8 mouse cellular contexts compared by ENCODE assay signal in the genomic region with DNA sequence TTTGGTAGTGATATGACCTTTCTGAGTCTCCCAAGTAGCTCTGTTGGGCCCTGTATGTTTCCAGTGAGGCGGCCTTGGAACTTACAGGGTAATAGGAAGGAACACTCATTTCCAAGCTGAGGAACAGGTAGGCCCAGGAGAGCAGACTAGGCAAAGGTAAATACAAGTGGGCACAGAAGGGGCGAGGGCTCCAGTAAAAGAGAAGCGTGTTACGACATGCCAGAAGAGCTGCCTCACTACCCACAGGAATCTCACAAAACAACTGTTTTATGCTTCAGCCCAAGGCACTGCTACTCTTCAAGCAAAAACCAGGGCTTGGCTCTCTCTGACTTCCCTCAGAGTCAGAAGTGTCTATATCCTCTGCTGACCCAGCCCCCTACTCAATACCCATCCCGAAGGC. TPM values are rescaled to one million over a fixed set of nuclear protein-coding genes. Genes with fewer than 3 reads are reported as not detected.
DNase-seq lines count a peak whose midpoint lies in the region; ATAC-seq lines count a peak whose summit lies in the region.

No protein-coding gene starts in this region.

- WGBS in heart, embryonic 11.5 days (ENCODE audit: insufficient replicate concordance), result 90% methylated on average over 5 of the region's 5 CpGs
- 74% methylated on average over 5 of the region's 5 CpGs for WGBS in embryonic facial prominence, embryonic 14.5 days
- 52% methylated on average over 5 of the region's 5 CpGs for WGBS in macrophage (ENCODE audit: missing documents)

- no peak overlapping the region for H3K4me3 ChIP-seq in heart, embryonic 11.5 days (ENCODE audit: low read depth, low read length)
- peak overlapping the region; percentile 90 for H3K4me3 ChIP-seq in megakaryocyte, embryonic 14.5 days (replicated peaks)
- H3K4me3 ChIP-seq in embryonic facial prominence, embryonic 14.5 days (ENCODE audit: low read depth, low read length), result no peak overlapping the region
- no peak overlapping the region for H3K4me3 ChIP-seq in macrophage (ENCODE audit: inconsistent target)

- H3K36me3 ChIP-seq in heart, embryonic 11.5 days (ENCODE audit: control insufficient read depth, insufficient read depth, low read length), result no peaks in the 10 kb centered on the region
- H3K36me3 ChIP-seq in megakaryocyte, embryonic 14.5 days (replicated peaks; ENCODE audit: low read length), result peaks cover 92% of the 10 kb centered on the region
- peaks cover 5% of the 10 kb centered on the region; the same call in 1 of the 2 replicates for H3K36me3 ChIP-seq in embryonic facial prominence, embryonic 14.5 days (ENCODE audit: control insufficient read depth, insufficient read depth, low read length)
- no peaks in the 10 kb centered on the region for H3K36me3 ChIP-seq in macrophage (ENCODE audit: inconsistent target)

- peaks cover 27% of the 10 kb centered on the region for H3K4me1 ChIP-seq in heart, embryonic 11.5 days (ENCODE audit: control insufficient read depth, insufficient read depth, low read length)
- H3K4me1 ChIP-seq in megakaryocyte, embryonic 14.5 days, result peaks cover 100% of the 10 kb centered on the region
- H3K4me1 ChIP-seq in embryonic facial prominence, embryonic 14.5 days (ENCODE audit: control insufficient read depth, insufficient read depth, low read length), result peaks cover 42% of the 10 kb centered on the region

- H3K79me2 ChIP-seq in macrophage (ENCODE audit: inconsistent target), result peaks cover 100% of the 10 kb centered on the region

- 0 out of 2 replicates have a peak, but pooled peaks have one; percentile 15 for ATAC-seq in heart, embryonic 11.5 days (replicated peaks; ENCODE audit: insufficient number of reproducible peaks, low FRiP score, low TSS enrichment)
- no peak for ATAC-seq in megakaryocyte, adult 5-6 weeks (ENCODE audit: poor library complexity, severe bottlenecking)
- ATAC-seq in embryonic facial prominence, embryonic 14.5 days (ENCODE audit: low read depth), result peak; percentile 71

- DNase-seq in heart, adult 9 months (ENCODE audit: low spot score in 2 of 2), result no peak
- DNase-seq in embryonic facial prominence, embryonic 14.5 days (ENCODE audit: low spot score), result peak; percentile 86
- no peak for DNase-seq in embryo, embryonic 10.5 days (ENCODE audit: low spot score)
- no peak for DNase-seq in kidney, postnatal 25 days

- no peak overlapping the region for H3K4me2 ChIP-seq in heart, embryonic 11.5 days
- no peak overlapping the region for H3K4me2 ChIP-seq in embryonic facial prominence, embryonic 14.5 days (ENCODE audit: low read depth, low read length)

- H3K9ac ChIP-seq in heart, embryonic 11.5 days (ENCODE audit: low read depth, low read length), result no peak overlapping the region
- H3K9ac ChIP-seq in embryonic facial prominence, embryonic 14.5 days (ENCODE audit: low read depth, low read length), result no peak overlapping the region

- no peaks in the 10 kb centered on the region for H3K27me3 ChIP-seq in heart, embryonic 11.5 days (ENCODE audit: control insufficient read depth, insufficient read depth, low read length)
- H3K27me3 ChIP-seq in megakaryocyte, embryonic 14.5 days (replicated peaks), result no peaks in the 10 kb centered on the region
- no peaks in the 10 kb centered on the region for H3K27me3 ChIP-seq in embryonic facial prominence, embryonic 14.5 days (replicated peaks; ENCODE audit: control insufficient read depth, insufficient read depth, low read length)

- peak overlapping the region; percentile 41; the same call in 1 of the 2 replicates for H3K27ac ChIP-seq in heart, embryonic 11.5 days (ENCODE audit: low read depth, low read length)
- H3K27ac ChIP-seq in embryonic facial prominence, embryonic 14.5 days (replicated peaks; ENCODE audit: low read depth, low read length), result peak overlapping the region; percentile 74
- H3K27ac ChIP-seq in macrophage, result peak overlapping the region; percentile 71

- H3K9me3 ChIP-seq in heart, embryonic 11.5 days (replicated peaks; ENCODE audit: control insufficient read depth, low read length), result no peaks in the 10 kb centered on the region
- H3K9me3 ChIP-seq in megakaryocyte, embryonic 14.5 days, result no peaks in the 10 kb centered on the region
- H3K9me3 ChIP-seq in embryonic facial prominence, embryonic 14.5 days (ENCODE audit: control insufficient read depth, low read length), result no peaks in the 10 kb centered on the region

RNA-seq across cellular contexts. Expression of gene Tspan14, which starts 18.1 kb away (rescaled TPM):
- 43.5 and 54.0 TPM in 2 replicates for polyA plus RNA-seq in heart, embryonic 11.5 days (2014; fragmentation: Nextera tagmentation; extraction: Ambion mirVana)
- 20.9 and 22.8 TPM in 2 replicates for polyA plus RNA-seq in megakaryocyte, embryonic 14.5 days (2012; ENCODE audit: insufficient read depth, low replicate concordance)
- total RNA-seq in megakaryocyte, adult 5-6 weeks (2015), result 60.6 and 66.0 TPM in 2 replicates
- total RNA-seq in megakaryocyte, adult 5-6 weeks (2017), result 72.4 and 76.5 TPM in 2 replicates
- polyA plus RNA-seq in embryonic facial prominence, embryonic 14.5 days (2014; fragmentation: Nextera tagmentation; extraction: Ambion mirVana), result 72.7 and 76.2 TPM in 2 replicates
- total RNA-seq in macrophage (2018; cell fraction: chromatin; rRNA removed), result 10 to 100 TPM; 13.5 to 89.6 (median 60.6) TPM
- 10 to 100 TPM; 26.7 to 98.5 (median 51.9) TPM for total RNA-seq in macrophage (2018; cell fraction: cytosol; rRNA removed)
- total RNA-seq in macrophage (2018; cell fraction: nucleus; rRNA removed), result 100 to 1,000 TPM in 4 of 26 experiments, 10 to 100 TPM in 22; 29.7 to 119 (median 77.9) TPM
- polyA plus RNA-seq in macrophage (2018), result 51.5 to 93.5 TPM (median 73.8 TPM) in 3 replicates

RNA-seq across cellular contexts. Expression of gene Sh2d4b, which starts 55.5 kb away (rescaled TPM):
- polyA plus RNA-seq in heart, embryonic 11.5 days (2014; fragmentation: Nextera tagmentation; extraction: Ambion mirVana), result 0.56 and 0.89 TPM in 2 replicates
- 1.1 and 7.2 TPM in 2 replicates for polyA plus RNA-seq in megakaryocyte, embryonic 14.5 days (2012; ENCODE audit: insufficient read depth, low replicate concordance)
- total RNA-seq in megakaryocyte, adult 5-6 weeks (2015), result 0.30 and 0.31 TPM in 2 replicates
- 0.18 and 0.28 TPM in 2 replicates for total RNA-seq in megakaryocyte, adult 5-6 weeks (2017)
- 1.8 and 1.9 TPM in 2 replicates for polyA plus RNA-seq in embryonic facial prominence, embryonic 14.5 days (2014; fragmentation: Nextera tagmentation; extraction: Ambion mirVana)
- 10 to 100 TPM in 3 of 26 experiments, 1 to 10 TPM in 22, not detected in 1; 1.6 to 15.1 (median 4.5) TPM for total RNA-seq in macrophage (2018; cell fraction: chromatin; rRNA removed)
- total RNA-seq in macrophage (2018; cell fraction: cytosol; rRNA removed), result under 1 TPM in 25 of 26 experiments, not detected in 1; 0.15 to 0.71 (median 0.33) TPM
- 1 to 10 TPM in 21 of 26 experiments, under 1 TPM in 5; 0.36 to 6.4 (median 2.0) TPM for total RNA-seq in macrophage (2018; cell fraction: nucleus; rRNA removed)
- polyA plus RNA-seq in macrophage (2018), result 0.16 to 0.45 TPM (median 0.20 TPM) in 3 replicates
